Mouse (Mus musculus) heart, adult 10 weeks (tissue): Measurements from ENCODE around the gene Wdr12. TPM values are rescaled to one million over a fixed set of nuclear protein-coding genes. Genes with fewer than 3 reads are reported as not detected.

Experiments
- polyA plus RNA-seq: library from polyadenylated mRNA; stranded (reverse); fragments of 350-450 nt; fragmentation: Illumina TruSeq; extraction: RNeasy Lipid Tissue Mini Kit (QIAGEN cat#74804); gene quantifications from one replicate; pipeline ENCODE4 v1.2.3, GENCODE M21; 2014; ENCODE audit warnings: low read depth, low replicate concordance

Wdr12 gene
- 13.9 TPM for polyA plus RNA-seq

GRCm38 (mm10) chr1:60098024-60098781 lies at the start of gene Wdr12, which contains the start of gene Carf:
Gene Wdr12 (minus strand): TSS chr1:60098645.
Gene Carf (plus strand): TSS chr1:60098247.

GRCm38 (mm10) chr1:60042796-60043469 lies 55.5 kb downstream of the Wdr12 start, which contains the start of gene Ica1l:
Gene Ica1l (minus strand): TSS chr1:60043184.

Other genes starting within 250 kb of the Wdr12 start
- 8.2 TPM for gene Fam117b, start 185.6 kb downstream of the Wdr12 start, polyA plus RNA-seq
- gene Ica1l, start 55.5 kb downstream of the Wdr12 start, polyA plus RNA-seq = not detected
- gene Carf, start 398 bp downstream of the Wdr12 start, polyA plus RNA-seq = 4.0 TPM
- 11.9 TPM for gene Nbeal1, start 82.0 kb upstream of the Wdr12 start, polyA plus RNA-seq
- 11.9 TPM for gene Cyp20a1, start 244.7 kb upstream of the Wdr12 start, polyA plus RNA-seq